Mouse (Mus musculus): Measurements from ENCODE around the gene Dido1. TPM values are rescaled to one million over a fixed set of nuclear protein-coding genes. Genes with fewer than 3 reads are reported as not detected.

Dido1 gene
- polyA plus RNA-seq, 1 experiment from 2014 or later: 36.8 TPM

- Histone ChIP-seq H3K9me3 (peaks cover 14% of the 10 kb centered on the region), H3K4me3 (peak overlapping the region; percentile 37), H3K4me1 (no peaks in the 10 kb centered on the region), H3K27ac (no peak overlapping the region), H3K27me3 (peaks cover 38% of the 10 kb centered on the region), H3K36me3 (no peaks in the 10 kb centered on the region), H3K9ac (no peak overlapping the region), H3K4me2 (replicated peaks) (peak overlapping the region; percentile 48)
- 2% methylated on average over 105 of the region's 112 CpGs for WGBS
- 0 out of 2 replicates have a peak, but pooled peaks have one; percentile 35 for ATAC-seq (ENCODE audit: insufficient number of reproducible peaks, insufficient read depth, low FRiP score, low TSS enrichment)
Measured at GRCm38 (mm10) chr2:180641576-180642554, 67.9 kb downstream of the Dido1 start.

GRCm38 (mm10) chr2:180611882-180612281, 97.9 kb downstream of the Dido1 start:
- Histone ChIP-seq H3K4me3 (no peak overlapping the region), H3K27me3 (no peaks in the 10 kb centered on the region), H3K27ac (no peak overlapping the region), H3K4me2 (replicated peaks) (no peak overlapping the region), H3K9me3 (no peaks in the 10 kb centered on the region), H3K4me1 (no peaks in the 10 kb centered on the region), H3K36me3 (peaks cover 5% of the 10 kb centered on the region; the same call in 1 of the 2 replicates), H3K9ac (no peak overlapping the region)
- ATAC-seq (ENCODE audit: insufficient number of reproducible peaks, insufficient read depth, low FRiP score, low TSS enrichment): no peak
- 67% methylated on average over 2 of the region's 2 CpGs for WGBS

GRCm38 (mm10) chr2:180610283-180610682, 99.5 kb downstream of the Dido1 start:
- 86% methylated on average over 4 of the region's 4 CpGs for WGBS
- no peak overlapping the region for H3K27ac ChIP-seq

More at GRCm38 (mm10) chr2:180610283-180610682, 99.5 kb downstream of the Dido1 start:
- Histone ChIP-seq H3K4me2 (replicated peaks) (no peak overlapping the region), H3K9ac (no peak overlapping the region), H3K36me3 (0 out of 2 replicates have a peak, but pooled peaks cover 5% of the 10 kb centered on the region), H3K4me3 (no peak overlapping the region), H3K9me3 (no peaks in the 10 kb centered on the region), H3K4me1 (no peaks in the 10 kb centered on the region), H3K27me3 (no peaks in the 10 kb centered on the region)
- no peak for ATAC-seq (ENCODE audit: insufficient number of reproducible peaks, insufficient read depth, low FRiP score, low TSS enrichment)

Other genes starting within 250 kb of the Dido1 start
- 0.25 and 0.55 TPM in 2 replicates for gene Ntsr1, start 210.0 kb downstream of the Dido1 start, polyA plus RNA-seq (2016; fragmentation: Nextera tagmentation; extraction: Ambion mirVana)
- 40.0 and 41.5 TPM in 2 replicates for gene Mrgbp, start 128.7 kb downstream of the Dido1 start, polyA plus RNA-seq (2016; fragmentation: Nextera tagmentation; extraction: Ambion mirVana)
- 97.7 and 104 TPM in 2 replicates for gene Ogfr, start 120.8 kb downstream of the Dido1 start, polyA plus RNA-seq (2016; fragmentation: Nextera tagmentation; extraction: Ambion mirVana)
- gene Col9a3, start 112.2 kb downstream of the Dido1 start, polyA plus RNA-seq (2016; fragmentation: Nextera tagmentation; extraction: Ambion mirVana): 124 and 159 TPM in 2 replicates
- gene Tcfl5, start 67.3 kb downstream of the Dido1 start, polyA plus RNA-seq (2016; fragmentation: Nextera tagmentation; extraction: Ambion mirVana): 0.26 and 0.32 TPM in 2 replicates
- gene Gid8, start 118 bp upstream of the Dido1 start, polyA plus RNA-seq (2016; fragmentation: Nextera tagmentation; extraction: Ambion mirVana): 62.6 and 63.6 TPM in 2 replicates
- gene Slc17a9, start 15.3 kb upstream of the Dido1 start, polyA plus RNA-seq (2016; fragmentation: Nextera tagmentation; extraction: Ambion mirVana): 0.36 and 0.56 TPM in 2 replicates
- 0.97 and 1.3 TPM in 2 replicates for gene Bhlhe23, start 66.9 kb upstream of the Dido1 start, polyA plus RNA-seq (2016; fragmentation: Nextera tagmentation; extraction: Ambion mirVana)
- 71.3 and 72.6 TPM in 2 replicates for gene Ythdf1, start 210.9 kb upstream of the Dido1 start, polyA plus RNA-seq (2016; fragmentation: Nextera tagmentation; extraction: Ambion mirVana)
- gene Birc7, start 219.0 kb upstream of the Dido1 start, polyA plus RNA-seq (2016; fragmentation: Nextera tagmentation; extraction: Ambion mirVana): 0.14 TPM in 1 of 2 replicates, not detected in the other
- gene Nkain4, start 244.7 kb upstream of the Dido1 start, polyA plus RNA-seq (2016; fragmentation: Nextera tagmentation; extraction: Ambion mirVana): 21.7 and 25.5 TPM in 2 replicates